ENCODE assay signal across 23 mouse cellular contexts in the genomic region with DNA sequence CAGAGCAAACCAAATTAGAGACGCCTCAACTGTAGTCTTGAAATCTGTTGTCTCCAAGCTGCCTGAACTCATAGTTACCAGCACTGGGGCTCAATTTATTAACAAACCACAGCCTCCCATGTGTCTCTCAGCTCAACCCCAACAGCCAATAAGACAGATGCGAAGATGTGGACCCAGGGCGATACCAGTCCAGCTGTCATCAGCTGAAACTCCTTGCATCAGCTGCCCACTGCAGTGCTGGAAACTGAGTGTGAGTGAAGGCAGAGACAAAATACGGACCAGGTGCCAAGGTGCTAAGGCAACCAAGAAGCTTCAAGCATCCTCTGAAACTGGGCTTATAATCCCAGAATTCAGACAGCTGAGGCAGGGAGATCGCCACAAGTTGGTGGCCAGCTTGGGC. TPM values are rescaled to one million over a fixed set of nuclear protein-coding genes. Genes with fewer than 3 reads are reported as not detected.
"Had no signal": no experiment of that assay in that cellular context is flagged by ENCODE, and none has a peak within 500 bp of the region (broad histone marks: within the 10 kb centered on the region; RNA-seq: fewer than 3 reads in every experiment).

No protein-coding gene starts in this region.

- ATAC-seq: liver, postnatal 0 days; lung, postnatal 0 days; midbrain, embryonic 15.5 days had no signal

- H3K9ac ChIP-seq: liver, embryonic 15.5 days; liver, postnatal 0 days; lung, embryonic 15.5 days; midbrain, embryonic 12.5 days; midbrain, embryonic 15.5 days; neural tube, embryonic 12.5 days; stomach, embryonic 15.5 days had no signal

- H3K36me3 ChIP-seq: liver, embryonic 15.5 days; lung, embryonic 15.5 days; midbrain, embryonic 12.5 days; midbrain, embryonic 15.5 days; neural tube, embryonic 12.5 days; stomach, embryonic 15.5 days had no signal

- H3K9me3 ChIP-seq: liver, embryonic 15.5 days; lung, embryonic 15.5 days; megakaryocyte, embryonic 14.5 days; midbrain, embryonic 12.5 days; midbrain, embryonic 15.5 days; neural tube, embryonic 12.5 days; stomach, embryonic 15.5 days had no signal

- H3K4me2 ChIP-seq: liver, embryonic 15.5 days; lung, embryonic 15.5 days; midbrain, embryonic 12.5 days; midbrain, embryonic 15.5 days; neural tube, embryonic 12.5 days; stomach, embryonic 15.5 days had no signal

- H3K27ac ChIP-seq: liver, embryonic 15.5 days; lung, embryonic 15.5 days; macrophage; midbrain, embryonic 12.5 days; midbrain, embryonic 15.5 days; neural tube, embryonic 12.5 days; stomach, embryonic 15.5 days; stomach, postnatal 0 days had no signal

- DNase-seq: liver, postnatal 0 days; lung, adult 2 months; lung, postnatal 14 days; lung, postnatal 36 days; right cerebral cortex, postnatal 14 days; thymus, adult 2 months; thymus, postnatal 25 days; thymus, postnatal 4 days had no signal

- H3K4me3 ChIP-seq: liver, embryonic 15.5 days; lung, embryonic 15.5 days; megakaryocyte, embryonic 14.5 days; midbrain, embryonic 12.5 days; midbrain, embryonic 15.5 days; neural tube, embryonic 12.5 days; stomach, embryonic 15.5 days had no signal

RNA-seq across cellular contexts. Expression of gene Ankrd63, which starts 28.2 kb away (rescaled TPM):
- total RNA-seq: monocyte, adult 5-6 weeks had no signal
- polyA plus RNA-seq: macrophage; midbrain, embryonic 12.5 days; midbrain, embryonic 15.5 days; midbrain, postnatal 0 days; neural tube, embryonic 12.5 days; neural tube, embryonic 14.5 days had no signal

RNA-seq across cellular contexts. Expression of gene Ccdc9b, which starts 30.5 kb away (rescaled TPM):
- total RNA-seq: neutrophil, adult 5-6 weeks had no signal

RNA-seq across cellular contexts. Expression of gene Phgr1, which starts 40.6 kb away (rescaled TPM):
- total RNA-seq: megakaryocyte progenitor cell, adult 5-6 weeks; midbrain, postnatal 0 days; monocyte, adult 5-6 weeks; neutrophil, adult 5-6 weeks had no signal
- polyA plus RNA-seq: liver, embryonic 15.5 days; liver, postnatal 0 days; lung, embryonic 15.5 days; macrophage; midbrain, embryonic 12.5 days; midbrain, embryonic 15.5 days; midbrain, postnatal 0 days; neural tube, embryonic 12.5 days; neural tube, embryonic 14.5 days had no signal
